Mouse (Mus musculus) hindbrain, embryonic 12.5 days (tissue): ENCODE data around the gene Map3k20. TPM values are rescaled to one million over a fixed set of nuclear protein-coding genes. Genes with fewer than 3 reads are reported as not detected.

Source experiments
- ATAC-seq: fragments of 200-750 bp; cut with Nextera tagmentation; 2 replicates; pipeline ENCODE4 v1.8.0; 2017; ENCODE audit warnings: moderate TSS enrichment; ENCODE audit not compliant: low FRiP score
- H3K27ac ChIP-seq: fragments of 300-500 bp; sonication (generic); 2 replicates; pipeline ENCODE4 v1.5.1; 2016; ENCODE audit warnings: mild to moderate bottlenecking
- H3K27me3 ChIP-seq: fragments of 300-500 bp; sonication (generic); 2 replicates; pipeline ENCODE4 v1.6.1; 2016; ENCODE audit warnings: mild to moderate bottlenecking
- H3K36me3 ChIP-seq: fragments of 300-500 bp; sonication (generic); 2 replicates; pipeline ENCODE4 v1.6.1; 2016; ENCODE audit warnings: mild to moderate bottlenecking
- H3K4me1 ChIP-seq: fragments of 300-500 bp; sonication (generic); 2 replicates; pipeline ENCODE4 v1.6.1; 2016
- H3K4me2 ChIP-seq: fragments of 300-500 bp; sonication (generic); replicated peaks from 2 replicates; pipeline ENCODE4 v1.6.1; 2016; ENCODE audit warnings: mild to moderate bottlenecking
- H3K4me3 ChIP-seq: fragments of 300-500 bp; sonication (generic); 2 replicates; pipeline ENCODE4 v1.5.1; 2016; ENCODE audit warnings: mild to moderate bottlenecking
- H3K9ac ChIP-seq: fragments of 300-500 bp; sonication (generic); 2 replicates; pipeline ENCODE4 v1.6.1; 2016; ENCODE audit warnings: mild to moderate bottlenecking, moderate library complexity
- H3K9me3 ChIP-seq: fragments of 300-500 bp; sonication (generic); replicated peaks from 2 replicates; pipeline ENCODE4 v1.6.1; 2016; ENCODE audit warnings: mild to moderate bottlenecking
- WGBS: fragments of 180-500 bp; shearing (Covaris S2); methylation state at CpG from one replicate; pipeline ENCODE4 v1.1.7; 2016; 5-methylcytosine and 5-hydroxymethylcytosine counted together
- polyA plus RNA-seq: library from polyadenylated mRNA; unstranded; fragments of >200 nt; fragmentation: Nextera tagmentation; extraction: Ambion mirVana; gene quantifications from 2 replicates; pipeline ENCODE4 v1.2.1, GENCODE M21; 2016

The Map3k20 gene
- polyA plus RNA-seq, 1 experiment from 2014 or later, result 11.0 TPM

GRCm38 (mm10) chr2:72330955-72331481 is 45.6 kb downstream of the Map3k20 start:
- Histone ChIP-seq H3K9me3 (no peaks in the 10 kb centered on the region), H3K4me1 (peaks cover 2% of the 10 kb centered on the region; the same call in 1 of the 2 replicates), H3K9ac (no peak overlapping the region), H3K27ac (no peak overlapping the region), H3K36me3 (no peaks in the 10 kb centered on the region), H3K4me2 (no peak overlapping the region), H3K4me3 (no peak overlapping the region), H3K27me3 (no peaks in the 10 kb centered on the region)
- 85% methylated on average over 12 of the region's 12 CpGs for WGBS
- ATAC-seq, result no peak

- H3K36me3 ChIP-seq, result no peaks in the 10 kb centered on the region
- no peaks in the 10 kb centered on the region for H3K9me3 ChIP-seq
- no peaks in the 10 kb centered on the region for H3K27me3 ChIP-seq
- no peak overlapping the region for H3K4me2 ChIP-seq
- H3K9ac ChIP-seq, result no peak overlapping the region
- no peak overlapping the region for H3K27ac ChIP-seq
- no peak overlapping the region for H3K4me3 ChIP-seq
- WGBS, result 83% methylated on average over 4 of the region's 4 CpGs
- ATAC-seq, result no peak
- H3K4me1 ChIP-seq, result no peaks in the 10 kb centered on the region
Measured at GRCm38 (mm10) chr2:72332067-72332466, 46.6 kb downstream of the Map3k20 start.

- no peak for ATAC-seq
- H3K9ac ChIP-seq, result no peak overlapping the region
- no peaks in the 10 kb centered on the region for H3K36me3 ChIP-seq
- no peak overlapping the region for H3K4me2 ChIP-seq
- H3K27ac ChIP-seq, result no peak overlapping the region
- no peaks in the 10 kb centered on the region for H3K4me1 ChIP-seq
- WGBS, result 91% methylated on average over 3 of the region's 3 CpGs
- H3K9me3 ChIP-seq, result no peaks in the 10 kb centered on the region
- H3K4me3 ChIP-seq, result no peak overlapping the region
- H3K27me3 ChIP-seq, result no peaks in the 10 kb centered on the region
Measured at GRCm38 (mm10) chr2:72333210-72333609, 47.8 kb downstream of the Map3k20 start.

GRCm38 (mm10) chr2:72336840-72337239 is 51.4 kb downstream of the Map3k20 start:
- 92% methylated on average over 3 of the region's 3 CpGs for WGBS
- Histone ChIP-seq H3K4me1 (no peaks in the 10 kb centered on the region), H3K27ac (no peak overlapping the region), H3K9me3 (no peaks in the 10 kb centered on the region), H3K4me3 (no peak overlapping the region), H3K27me3 (no peaks in the 10 kb centered on the region), H3K4me2 (no peak overlapping the region), H3K9ac (no peak overlapping the region), H3K36me3 (no peaks in the 10 kb centered on the region)
- no peak for ATAC-seq

- Histone ChIP-seq H3K9me3 (no peaks in the 10 kb centered on the region), H3K9ac (no peak overlapping the region), H3K4me3 (no peak overlapping the region), H3K27me3 (no peaks in the 10 kb centered on the region), H3K27ac (no peak overlapping the region), H3K4me1 (no peaks in the 10 kb centered on the region), H3K4me2 (no peak overlapping the region), H3K36me3 (no peaks in the 10 kb centered on the region)
- ATAC-seq, result no peak
- 93% methylated on average over 3 of the region's 3 CpGs for WGBS
Measured at GRCm38 (mm10) chr2:72345281-72345680, 59.8 kb downstream of the Map3k20 start.

- H3K27ac ChIP-seq, result no peak overlapping the region
- H3K36me3 ChIP-seq, result no peaks in the 10 kb centered on the region
- H3K9ac ChIP-seq, result no peak overlapping the region
- no peaks in the 10 kb centered on the region for H3K27me3 ChIP-seq
- no peaks in the 10 kb centered on the region for H3K4me1 ChIP-seq
- H3K4me2 ChIP-seq, result no peak overlapping the region
- no peak overlapping the region for H3K4me3 ChIP-seq
- ATAC-seq, result no peak
- WGBS, result 83% methylated on average over 5 of the region's 5 CpGs
- H3K9me3 ChIP-seq, result no peaks in the 10 kb centered on the region
Measured at GRCm38 (mm10) chr2:72351329-72351728, 65.9 kb downstream of the Map3k20 start.

- Histone ChIP-seq H3K4me1 (no peaks in the 10 kb centered on the region), H3K4me3 (no peak overlapping the region), H3K9me3 (no peaks in the 10 kb centered on the region), H3K27ac (no peak overlapping the region), H3K36me3 (no peaks in the 10 kb centered on the region), H3K4me2 (no peak overlapping the region), H3K9ac (no peak overlapping the region), H3K27me3 (no peaks in the 10 kb centered on the region)
- no peak for ATAC-seq
- 93% methylated on average over 8 of the region's 8 CpGs for WGBS
Measured at GRCm38 (mm10) chr2:72351776-72352175, 66.3 kb downstream of the Map3k20 start.

- Histone ChIP-seq H3K27me3 (no peaks in the 10 kb centered on the region), H3K4me2 (no peak overlapping the region)
- no peak for ATAC-seq
Measured at GRCm38 (mm10) chr2:72352756-72353155, 67.3 kb downstream of the Map3k20 start.

GRCm38 (mm10) chr2:72356471-72356870 is 71.0 kb downstream of the Map3k20 start:
- H3K27me3 ChIP-seq, result no peaks in the 10 kb centered on the region
- no peak for ATAC-seq
- 84% methylated on average over 10 of the region's 10 CpGs for WGBS
- H3K27ac ChIP-seq, result no peak overlapping the region
- H3K4me3 ChIP-seq, result no peak overlapping the region
- no peak overlapping the region for H3K9ac ChIP-seq
- H3K4me2 ChIP-seq, result no peak overlapping the region
- no peaks in the 10 kb centered on the region for H3K36me3 ChIP-seq
- H3K9me3 ChIP-seq, result no peaks in the 10 kb centered on the region
- H3K4me1 ChIP-seq, result no peaks in the 10 kb centered on the region

More at GRCm38 (mm10) chr2:72352756-72353155, 67.3 kb downstream of the Map3k20 start:
- Histone ChIP-seq H3K27ac (no peak overlapping the region), H3K36me3 (no peaks in the 10 kb centered on the region), H3K4me3 (no peak overlapping the region), H3K9ac (no peak overlapping the region), H3K9me3 (no peaks in the 10 kb centered on the region), H3K4me1 (no peaks in the 10 kb centered on the region)

GRCm38 (mm10) chr2:72361572-72361971 is 76.1 kb downstream of the Map3k20 start:
- no peak overlapping the region for H3K9ac ChIP-seq
- H3K4me3 ChIP-seq, result no peak overlapping the region
- H3K4me2 ChIP-seq, result no peak overlapping the region
- H3K9me3 ChIP-seq, result no peaks in the 10 kb centered on the region
- no peaks in the 10 kb centered on the region for H3K27me3 ChIP-seq
- H3K36me3 ChIP-seq, result no peaks in the 10 kb centered on the region
- H3K4me1 ChIP-seq, result no peaks in the 10 kb centered on the region
- H3K27ac ChIP-seq, result no peak overlapping the region
- 72% methylated on average over 3 of the region's 3 CpGs for WGBS
- no peak for ATAC-seq

GRCm38 (mm10) chr2:72363449-72363848 is 78.0 kb downstream of the Map3k20 start:
- Histone ChIP-seq H3K27me3 (no peaks in the 10 kb centered on the region), H3K9me3 (no peaks in the 10 kb centered on the region), H3K4me1 (no peaks in the 10 kb centered on the region), H3K4me3 (no peak overlapping the region), H3K27ac (no peak overlapping the region), H3K36me3 (no peaks in the 10 kb centered on the region), H3K9ac (no peak overlapping the region), H3K4me2 (no peak overlapping the region)
- 93% methylated on average over 1 of the region's 1 CpGs for WGBS
- no peak for ATAC-seq

GRCm38 (mm10) chr2:72365930-72366329 is 80.5 kb downstream of the Map3k20 start:
- Histone ChIP-seq H3K9me3 (no peaks in the 10 kb centered on the region), H3K9ac (no peak overlapping the region), H3K27me3 (no peaks in the 10 kb centered on the region), H3K4me1 (no peaks in the 10 kb centered on the region), H3K36me3 (no peaks in the 10 kb centered on the region), H3K4me3 (no peak overlapping the region), H3K4me2 (no peak overlapping the region), H3K27ac (no peak overlapping the region)
- no peak for ATAC-seq
- 76% methylated on average over 7 of the region's 7 CpGs for WGBS

- no peaks in the 10 kb centered on the region for H3K9me3 ChIP-seq
- no peak overlapping the region for H3K4me3 ChIP-seq
- H3K36me3 ChIP-seq, result no peaks in the 10 kb centered on the region
- no peak overlapping the region for H3K27ac ChIP-seq
- no peak overlapping the region for H3K9ac ChIP-seq
- 84% methylated on average over 5 of the region's 5 CpGs for WGBS
- ATAC-seq, result no peak
- H3K4me2 ChIP-seq, result no peak overlapping the region
- no peaks in the 10 kb centered on the region for H3K4me1 ChIP-seq
- no peaks in the 10 kb centered on the region for H3K27me3 ChIP-seq
Measured at GRCm38 (mm10) chr2:72366503-72366902, 81.1 kb downstream of the Map3k20 start.
